Mouse (Mus musculus): ENCODE data around the gene Dchs2. TPM values are rescaled to one million over a fixed set of nuclear protein-coding genes. Genes with fewer than 3 reads are reported as not detected.

Gene Dchs2
- polyA plus RNA-seq, 1 experiment: 0.05 TPM

- 69% methylated on average over 1 of the region's 1 CpGs for WGBS
- no peak overlapping the region for H3K4me3 ChIP-seq (ENCODE audit: extremely low read depth, insufficient read depth, insufficient read length)
- no peaks in the 10 kb centered on the region for H3K36me3 ChIP-seq (ENCODE audit: control insufficient read depth, insufficient read depth, low read length)
- H3K27me3 ChIP-seq (ENCODE audit: control insufficient read depth, insufficient read depth, low read length): no peaks in the 10 kb centered on the region
- H3K27ac ChIP-seq (ENCODE audit: insufficient read depth, low read length): no peak overlapping the region
- H3K4me1 ChIP-seq (ENCODE audit: control insufficient read depth, insufficient read depth, insufficient read length): no peaks in the 10 kb centered on the region
- DNase-seq (ENCODE audit: low read depth in 1 of 2, low spot score in 2 of 2): no peak
- TF ChIP-seq CTCF (IDR thresholded peaks at IDR 0.05; ENCODE audit: extremely low read depth, insufficient read depth, insufficient read length, insufficient replicate concordance): no peak
- no peak for TF ChIP-seq POLR2A (IDR thresholded peaks at IDR 0.05; ENCODE audit: low read depth, low read length)
These were observed 64.7 kb downstream of the Dchs2 start for GRCm38 (mm10) chr3:83192401-83192800.

DNA sequence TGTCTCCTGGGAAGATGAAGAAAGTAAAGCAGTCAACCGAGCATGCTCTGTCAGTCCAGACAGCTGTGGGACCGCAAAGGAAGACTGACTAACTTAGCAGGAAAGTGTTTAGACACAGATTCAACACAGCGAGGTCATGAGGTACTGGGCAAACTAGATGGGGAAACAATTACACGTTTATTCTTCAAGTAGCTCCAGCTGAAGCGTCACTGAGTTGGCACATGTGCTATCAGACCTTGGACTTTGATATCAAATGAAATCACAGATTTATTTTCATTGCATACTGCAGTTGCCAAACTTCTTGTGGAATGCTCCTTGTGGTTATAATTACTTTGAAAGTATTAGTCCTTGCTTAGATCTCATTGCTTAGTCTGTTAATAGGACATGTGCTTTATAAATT lies 67.2 kb downstream of the Dchs2 start:
- Histone ChIP-seq H3K4me3 (ENCODE audit: extremely low read depth, insufficient read depth, insufficient read length) (no peak overlapping the region), H3K4me1 (ENCODE audit: control insufficient read depth, insufficient read depth, insufficient read length) (no peaks in the 10 kb centered on the region), H3K36me3 (ENCODE audit: control insufficient read depth, insufficient read depth, low read length) (no peaks in the 10 kb centered on the region), H3K27me3 (ENCODE audit: control insufficient read depth, insufficient read depth, low read length) (no peaks in the 10 kb centered on the region), H3K27ac (ENCODE audit: insufficient read depth, low read length) (no peak overlapping the region)
- no peak for DNase-seq (ENCODE audit: low read depth in 1 of 2, low spot score in 2 of 2)
- no peak for TF ChIP-seq CTCF (IDR thresholded peaks at IDR 0.05; ENCODE audit: extremely low read depth, insufficient read depth, insufficient read length, insufficient replicate concordance)
- TF ChIP-seq POLR2A (IDR thresholded peaks at IDR 0.05; ENCODE audit: low read depth, low read length): no peak
- 69% methylated on average over 5 of the region's 5 CpGs for WGBS

GRCm38 (mm10) chr3:83201286-83201980 lies 73.7 kb downstream of the Dchs2 start:
- H3K4me3 ChIP-seq (ENCODE audit: extremely low read depth, insufficient read depth, insufficient read length): no peak overlapping the region
- no peaks in the 10 kb centered on the region for H3K4me1 ChIP-seq (ENCODE audit: control insufficient read depth, insufficient read depth, insufficient read length)
- WGBS: 46% methylated on average over 4 of the region's 4 CpGs
- H3K27ac ChIP-seq (ENCODE audit: insufficient read depth, low read length): no peak overlapping the region
- H3K36me3 ChIP-seq (ENCODE audit: control insufficient read depth, insufficient read depth, low read length): no peaks in the 10 kb centered on the region
- no peak for DNase-seq (ENCODE audit: low read depth in 1 of 2, low spot score in 2 of 2)
- H3K27me3 ChIP-seq (ENCODE audit: control insufficient read depth, insufficient read depth, low read length): no peaks in the 10 kb centered on the region
- TF ChIP-seq POLR2A (IDR thresholded peaks at IDR 0.05; ENCODE audit: low read depth, low read length): no peak
- no peak for TF ChIP-seq CTCF (IDR thresholded peaks at IDR 0.05; ENCODE audit: extremely low read depth, insufficient read depth, insufficient read length, insufficient replicate concordance)

DNA sequence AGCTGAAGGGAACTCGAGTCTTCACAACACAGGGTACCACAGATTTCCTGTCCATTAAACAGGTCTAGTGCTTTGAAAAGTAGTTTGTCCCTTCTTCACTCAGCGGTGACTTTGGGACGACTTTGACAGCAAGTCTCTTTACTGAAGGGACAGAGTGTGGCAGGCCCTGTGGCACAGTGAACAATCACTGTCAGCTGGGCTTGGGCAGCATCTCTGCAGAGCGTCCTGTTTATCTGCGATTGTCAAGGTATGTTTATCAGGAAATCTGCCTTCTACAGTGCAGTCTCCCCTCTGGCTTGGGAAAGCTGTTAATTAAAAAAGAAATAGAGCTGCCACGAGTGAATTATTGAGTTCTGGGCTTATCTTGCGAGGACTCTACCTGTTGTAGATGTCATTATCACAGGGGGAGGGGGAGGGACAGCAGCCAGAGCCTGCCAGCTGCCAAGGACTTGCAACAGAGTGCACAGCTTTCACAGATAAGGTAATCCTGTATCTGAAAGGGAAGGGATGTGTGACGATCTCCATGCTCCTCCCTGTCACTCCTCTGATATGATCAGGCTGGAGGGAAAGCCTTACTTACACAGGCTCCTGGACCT lies 77.4 kb downstream of the Dchs2 start:
- H3K27ac ChIP-seq (ENCODE audit: insufficient read depth, low read length): no peak overlapping the region
- 41% methylated on average over 8 of the region's 8 CpGs for WGBS
- no peaks in the 10 kb centered on the region for H3K27me3 ChIP-seq (ENCODE audit: control insufficient read depth, insufficient read depth, low read length)
- TF ChIP-seq POLR2A (IDR thresholded peaks at IDR 0.05; ENCODE audit: low read depth, low read length) (no peak), CTCF (IDR thresholded peaks at IDR 0.05; ENCODE audit: extremely low read depth, insufficient read depth, insufficient read length, insufficient replicate concordance) (no peak)
- DNase-seq (ENCODE audit: low read depth in 1 of 2, low spot score in 2 of 2): no peak
- H3K4me3 ChIP-seq (ENCODE audit: extremely low read depth, insufficient read depth, insufficient read length): no peak overlapping the region
- no peaks in the 10 kb centered on the region for H3K36me3 ChIP-seq (ENCODE audit: control insufficient read depth, insufficient read depth, low read length)
- H3K4me1 ChIP-seq (ENCODE audit: control insufficient read depth, insufficient read depth, insufficient read length): no peaks in the 10 kb centered on the region

DNA sequence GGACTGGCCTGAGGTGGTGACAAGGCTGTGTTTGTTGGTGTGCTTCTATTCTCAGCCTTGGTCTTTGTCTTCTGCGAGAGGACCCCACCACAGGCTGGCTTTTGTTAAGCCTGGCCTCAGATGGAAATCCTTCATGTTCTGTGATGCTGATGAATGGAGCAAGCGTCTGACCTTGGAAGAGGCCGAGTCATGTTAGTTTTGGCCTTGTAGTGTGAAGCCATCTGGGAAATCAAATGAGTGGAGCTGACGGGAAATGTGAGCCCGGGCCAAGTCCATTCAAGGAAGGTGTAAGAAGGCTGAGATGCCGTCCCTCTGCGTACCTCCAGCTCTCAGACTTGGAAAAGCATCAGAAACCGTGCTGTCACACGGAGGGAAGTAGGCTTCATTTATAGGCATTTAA lies 81.9 kb downstream of the Dchs2 start:
- TF ChIP-seq CTCF (IDR thresholded peaks at IDR 0.05; ENCODE audit: extremely low read depth, insufficient read depth, insufficient read length, insufficient replicate concordance) (no peak), POLR2A (IDR thresholded peaks at IDR 0.05; ENCODE audit: low read depth, low read length) (no peak)
- 83% methylated on average over 9 of the region's 9 CpGs for WGBS
- Histone ChIP-seq H3K4me3 (ENCODE audit: extremely low read depth, insufficient read depth, insufficient read length) (no peak overlapping the region), H3K27ac (ENCODE audit: insufficient read depth, low read length) (no peak overlapping the region), H3K27me3 (ENCODE audit: control insufficient read depth, insufficient read depth, low read length) (no peaks in the 10 kb centered on the region), H3K36me3 (ENCODE audit: control insufficient read depth, insufficient read depth, low read length) (no peaks in the 10 kb centered on the region), H3K4me1 (ENCODE audit: control insufficient read depth, insufficient read depth, insufficient read length) (no peaks in the 10 kb centered on the region)
- DNase-seq (ENCODE audit: low read depth in 1 of 2, low spot score in 2 of 2): no peak

DNA sequence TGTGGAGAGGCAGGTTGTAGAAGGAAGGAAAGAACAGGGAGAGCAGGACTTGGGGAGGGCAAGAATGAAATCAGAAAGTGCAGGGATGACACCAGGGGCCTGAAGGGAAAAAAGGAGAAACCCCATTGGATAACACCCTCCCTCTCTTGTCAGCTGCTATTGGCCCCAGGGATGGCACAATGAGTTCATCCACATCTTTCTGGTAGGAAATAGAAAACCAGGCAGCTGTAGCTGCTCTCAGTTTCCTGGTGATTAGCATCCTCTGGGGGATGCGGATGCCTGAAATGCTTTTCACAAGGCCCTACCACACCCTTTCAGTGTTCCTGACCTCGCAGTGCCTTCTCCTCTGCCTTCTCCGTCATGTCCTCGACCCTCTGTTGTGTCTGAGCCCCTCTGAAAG lies 82.5 kb downstream of the Dchs2 start:
- no peaks in the 10 kb centered on the region for H3K36me3 ChIP-seq (ENCODE audit: control insufficient read depth, insufficient read depth, low read length)
- TF ChIP-seq CTCF (IDR thresholded peaks at IDR 0.05; ENCODE audit: extremely low read depth, insufficient read depth, insufficient read length, insufficient replicate concordance): no peak
- no peak for TF ChIP-seq POLR2A (IDR thresholded peaks at IDR 0.05; ENCODE audit: low read depth, low read length)
- WGBS: 83% methylated on average over 4 of the region's 4 CpGs
- H3K27me3 ChIP-seq (ENCODE audit: control insufficient read depth, insufficient read depth, low read length): no peaks in the 10 kb centered on the region
- no peak overlapping the region for H3K27ac ChIP-seq (ENCODE audit: insufficient read depth, low read length)
- no peak for DNase-seq (ENCODE audit: low read depth in 1 of 2, low spot score in 2 of 2)
- no peak overlapping the region for H3K4me3 ChIP-seq (ENCODE audit: extremely low read depth, insufficient read depth, insufficient read length)
- no peaks in the 10 kb centered on the region for H3K4me1 ChIP-seq (ENCODE audit: control insufficient read depth, insufficient read depth, insufficient read length)

DNA sequence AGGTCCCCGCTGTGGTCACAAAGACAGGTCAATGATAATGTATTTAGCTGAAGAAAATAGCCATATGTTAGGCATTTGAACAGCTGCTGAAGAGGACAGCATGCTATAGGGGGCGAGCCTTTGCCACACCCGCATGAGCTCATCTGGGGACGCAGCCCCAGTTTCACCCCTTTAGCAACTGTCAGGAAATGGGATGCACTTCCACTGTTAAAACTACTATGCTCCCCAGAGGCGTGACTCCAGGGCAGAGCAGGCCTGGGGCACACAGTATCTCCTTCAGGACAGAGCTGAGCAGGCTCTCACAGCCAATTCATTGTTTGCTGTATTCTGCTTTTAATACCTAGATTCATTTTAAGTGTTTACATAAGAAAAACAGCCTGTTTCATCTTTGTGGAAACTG lies 84.2 kb downstream of the Dchs2 start:
- Histone ChIP-seq H3K4me3 (ENCODE audit: extremely low read depth, insufficient read depth, insufficient read length) (no peak overlapping the region), H3K27ac (ENCODE audit: insufficient read depth, low read length) (no peak overlapping the region), H3K27me3 (ENCODE audit: control insufficient read depth, insufficient read depth, low read length) (no peaks in the 10 kb centered on the region), H3K36me3 (ENCODE audit: control insufficient read depth, insufficient read depth, low read length) (no peaks in the 10 kb centered on the region), H3K4me1 (ENCODE audit: control insufficient read depth, insufficient read depth, insufficient read length) (no peaks in the 10 kb centered on the region)
- TF ChIP-seq POLR2A (IDR thresholded peaks at IDR 0.05; ENCODE audit: low read depth, low read length): no peak
- TF ChIP-seq CTCF (IDR thresholded peaks at IDR 0.05; ENCODE audit: extremely low read depth, insufficient read depth, insufficient read length, insufficient replicate concordance): no peak
- 79% methylated on average over 5 of the region's 5 CpGs for WGBS
- no peak for DNase-seq (ENCODE audit: low read depth in 1 of 2, low spot score in 2 of 2)

Measured in spleen, adult 2 months (tissue).